Mouse (Mus musculus) heart, postnatal 0 days (tissue): ENCODE data around the gene Ptpn13. TPM values are rescaled to one million over a fixed set of nuclear protein-coding genes. Genes with fewer than 3 reads are reported as not detected.

Experiments used
- ATAC-seq: fragments of 200-750 bp; cut with Nextera tagmentation; 2 replicates; pipeline ENCODE4 v1.8.0; 2017; ENCODE audit warnings: low read depth, moderate number of reproducible peaks, moderate library complexity; ENCODE audit not compliant: insufficient read depth
- DNase-seq: peaks from one replicate; pipeline ENCODE4 v3.0.0-alpha.2; 2016; ENCODE audit warnings: low spot score
- H3K27ac ChIP-seq: fragments of 300-500 bp; sonication (generic); 2 replicates; pipeline ENCODE4 v1.5.1; 2014; ENCODE audit warnings: low read depth, mild to moderate bottlenecking
- H3K27me3 ChIP-seq: fragments of 300-500 bp; sonication (generic); 2 replicates; pipeline ENCODE4 v1.6.1; 2014; ENCODE audit warnings: low read length, mixed read lengths; ENCODE audit not compliant: control insufficient read depth, insufficient read depth
- H3K36me3 ChIP-seq: fragments of 300-500 bp; sonication (generic); replicated peaks from 2 replicates; pipeline ENCODE4 v1.6.1; 2014; ENCODE audit warnings: low read length, mixed read lengths; ENCODE audit not compliant: control insufficient read depth, insufficient read depth
- H3K4me1 ChIP-seq: fragments of 300-500 bp; sonication (generic); 2 replicates; pipeline ENCODE4 v1.6.1; 2014; ENCODE audit warnings: antibody characterized with exemption; ENCODE audit not compliant: control insufficient read depth, insufficient read depth
- H3K4me2 ChIP-seq: fragments of 300-500 bp; sonication (generic); 2 replicates; pipeline ENCODE4 v1.6.1; 2014; ENCODE audit warnings: low read depth, mild to moderate bottlenecking, low read length, moderate library complexity
- H3K4me3 ChIP-seq: fragments of 300-500 bp; sonication (generic); 2 replicates; pipeline ENCODE4 v1.5.1; 2014; ENCODE audit warnings: low read depth, low read length
- H3K9ac ChIP-seq: fragments of 300-500 bp; sonication (generic); replicated peaks from 2 replicates; pipeline ENCODE4 v1.6.1; 2014; ENCODE audit warnings: low read depth, low read length, mixed read lengths
- H3K9me3 ChIP-seq: fragments of 300-500 bp; sonication (generic); replicated peaks from 2 replicates; pipeline ENCODE4 v1.6.1; 2016; ENCODE audit warnings: low read length; ENCODE audit not compliant: control insufficient read depth
- CTCF ChIP-seq: IDR thresholded peaks from 2 replicates; pipeline ENCODE4 v1.5.1; 2016; ENCODE audit warnings: antibody characterized with exemption, control low read depth, low read depth
- EP300 ChIP-seq: IDR thresholded peaks from 2 replicates; pipeline ENCODE4 v1.6.1; 2016; ENCODE audit warnings: antibody characterized with exemption, low read depth
- WGBS: fragments of 180-500 bp; shearing (Covaris S2); extraction: QIAGEN DNeasy Blood & Tissue Kit; methylation state at CpG from one replicate; pipeline ENCODE4 v1.1.7; 2014; 5-methylcytosine and 5-hydroxymethylcytosine counted together
- polyA plus RNA-seq: library from polyadenylated mRNA; unstranded; fragments of >200 nt; fragmentation: Nextera tagmentation; extraction: Ambion mirVana; gene quantifications from 2 replicates; pipeline ENCODE4 v1.2.1, GENCODE M21; 2015
- total RNA-seq: library from RNA; depleted of rRNA; stranded (reverse); fragments of >200 nt; gene quantifications from 2 replicates; pipeline ENCODE4 v1.2.3, GENCODE M21; 2014; ENCODE audit warnings: low replicate concordance

Gene Ptpn13
- total and polyA plus RNA-seq, 2 experiments from 2014 or later = 2.3 to 14.3 TPM

- TF ChIP-seq CTCF = no peak
- no peak for TF ChIP-seq EP300
- H3K4me3 ChIP-seq = no peak overlapping the region
- ATAC-seq = no peak
- no peaks in the 10 kb centered on the region for H3K4me1 ChIP-seq
- no peak overlapping the region for H3K27ac ChIP-seq
- 42% methylated on average over 8 of the region's 8 CpGs for WGBS
- H3K9me3 ChIP-seq = no peaks in the 10 kb centered on the region
- no peak overlapping the region for H3K4me2 ChIP-seq
- H3K27me3 ChIP-seq = no peaks in the 10 kb centered on the region
- H3K9ac ChIP-seq = no peak overlapping the region
- DNase-seq = no peak
- no peaks in the 10 kb centered on the region for H3K36me3 ChIP-seq
Observed at GRCm38 (mm10) chr5:103490964-103491363, 66.0 kb downstream of the Ptpn13 start.

- TF ChIP-seq EP300 = no peak
- no peak for TF ChIP-seq CTCF
- H3K9ac ChIP-seq = no peak overlapping the region
- H3K4me2 ChIP-seq = no peak overlapping the region
- no peaks in the 10 kb centered on the region for H3K9me3 ChIP-seq
- DNase-seq = no peak
- ATAC-seq = no peak
- no peaks in the 10 kb centered on the region for H3K36me3 ChIP-seq
- no peaks in the 10 kb centered on the region for H3K27me3 ChIP-seq
- H3K4me1 ChIP-seq = no peaks in the 10 kb centered on the region
- WGBS = 60% methylated on average over 5 of the region's 5 CpGs
- no peak overlapping the region for H3K27ac ChIP-seq
- H3K4me3 ChIP-seq = no peak overlapping the region
Observed at GRCm38 (mm10) chr5:103491788-103492187, 66.8 kb downstream of the Ptpn13 start.

DNA sequence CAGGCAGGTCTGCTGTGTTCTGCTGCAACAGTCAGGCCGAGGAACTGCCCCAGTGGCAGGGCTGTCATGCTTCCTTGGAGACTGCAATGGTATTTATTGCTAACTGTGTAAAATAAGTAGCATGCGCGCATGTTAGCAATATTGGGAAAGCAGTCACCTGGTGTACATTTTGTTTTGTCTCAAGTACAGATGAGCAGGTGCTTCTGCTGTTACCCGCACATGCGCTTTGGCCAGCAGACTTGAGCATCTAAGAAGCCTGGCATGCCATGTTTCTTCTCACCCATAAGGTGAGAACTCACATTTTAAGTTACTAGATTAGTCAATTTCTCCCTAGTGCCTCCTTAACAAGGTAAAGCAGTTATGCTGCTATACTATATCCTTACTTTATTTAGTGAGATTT, 72.1 kb downstream of the Ptpn13 start:
- Histone ChIP-seq H3K27me3 (no peaks in the 10 kb centered on the region), H3K36me3 (no peaks in the 10 kb centered on the region), H3K4me3 (no peak overlapping the region), H3K27ac (no peak overlapping the region), H3K9me3 (no peaks in the 10 kb centered on the region), H3K4me2 (no peak overlapping the region), H3K9ac (no peak overlapping the region), H3K4me1 (no peaks in the 10 kb centered on the region)
- ATAC-seq (no peak), DNase-seq (no peak)
- no peak for TF ChIP-seq CTCF
- WGBS = 92% methylated on average over 5 of the region's 5 CpGs

DNA sequence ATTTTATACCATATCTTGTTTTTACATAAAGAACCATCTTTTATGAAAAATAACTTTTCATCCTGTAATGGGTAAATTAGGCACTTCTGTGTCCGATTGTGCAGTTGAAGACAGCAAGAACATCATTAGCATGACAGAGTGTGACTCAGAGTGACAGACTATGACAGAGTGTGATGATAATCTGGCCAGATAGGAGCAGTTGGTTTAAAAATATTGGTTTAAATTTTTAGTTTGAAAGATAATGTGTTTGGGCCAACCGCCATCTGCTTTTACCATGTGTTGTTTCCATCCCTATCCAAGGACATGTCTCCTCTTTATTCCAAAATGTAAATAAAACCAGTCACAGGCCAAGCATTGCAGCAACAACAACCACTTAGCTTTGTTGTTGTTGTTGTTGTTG, 72.5 kb downstream of the Ptpn13 start:
- Histone ChIP-seq H3K4me1 (no peaks in the 10 kb centered on the region), H3K27ac (no peak overlapping the region), H3K4me3 (no peak overlapping the region), H3K36me3 (no peaks in the 10 kb centered on the region), H3K9me3 (no peaks in the 10 kb centered on the region), H3K9ac (no peak overlapping the region), H3K27me3 (no peaks in the 10 kb centered on the region), H3K4me2 (no peak overlapping the region)
- ATAC-seq (no peak), DNase-seq (no peak)
- no peak for TF ChIP-seq CTCF
- no peak for TF ChIP-seq EP300
- 89% methylated on average over 2 of the region's 2 CpGs for WGBS

- TF ChIP-seq CTCF = no peak
- TF ChIP-seq EP300 = no peak
- H3K4me2 ChIP-seq = no peak overlapping the region
Observed at GRCm38 (mm10) chr5:103499305-103499704, 74.3 kb downstream of the Ptpn13 start.

DNA sequence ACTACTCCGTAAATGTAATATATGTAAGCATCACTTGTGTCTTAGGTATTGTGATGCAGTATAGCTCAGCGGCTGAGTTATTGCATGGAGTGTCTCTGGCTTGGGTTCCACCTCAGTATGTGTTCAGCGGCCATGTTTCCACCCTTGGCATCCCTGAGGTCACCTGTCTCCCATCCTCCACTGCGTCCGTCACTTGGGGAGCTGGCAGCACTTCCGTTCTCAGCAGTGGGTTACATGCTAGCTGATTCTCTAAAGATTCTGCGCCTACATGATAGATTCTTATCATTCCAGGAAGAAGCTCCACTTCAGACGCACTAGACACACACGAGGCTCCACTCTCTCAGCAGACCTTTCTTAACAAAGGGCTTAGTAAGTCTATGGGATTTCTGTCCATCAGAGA, 76.1 kb downstream of the Ptpn13 start:
- no peak overlapping the region for H3K4me3 ChIP-seq
- H3K27me3 ChIP-seq = no peaks in the 10 kb centered on the region
- H3K9me3 ChIP-seq = no peaks in the 10 kb centered on the region
- DNase-seq (no peak), ATAC-seq (no peak)
- no peak overlapping the region for H3K27ac ChIP-seq
- no peak for TF ChIP-seq EP300
- no peak for TF ChIP-seq CTCF
- no peaks in the 10 kb centered on the region for H3K36me3 ChIP-seq
- no peaks in the 10 kb centered on the region for H3K4me1 ChIP-seq
- WGBS = 85% methylated on average over 9 of the region's 9 CpGs
- H3K9ac ChIP-seq = no peak overlapping the region
- no peak overlapping the region for H3K4me2 ChIP-seq

More at GRCm38 (mm10) chr5:103499305-103499704, 74.3 kb downstream of the Ptpn13 start:
- no peak for DNase-seq
- Histone ChIP-seq H3K4me1 (no peaks in the 10 kb centered on the region), H3K4me3 (no peak overlapping the region), H3K9ac (no peak overlapping the region), H3K27ac (no peak overlapping the region), H3K36me3 (no peaks in the 10 kb centered on the region), H3K9me3 (no peaks in the 10 kb centered on the region), H3K27me3 (no peaks in the 10 kb centered on the region)
- ATAC-seq = no peak
- WGBS = 52% methylated on average over 6 of the region's 6 CpGs
